Mouse (Mus musculus): ENCODE data around the gene Itih5. TPM values are rescaled to one million over a fixed set of nuclear protein-coding genes. Genes with fewer than 3 reads are reported as not detected.

Itih5 gene
- total and polyA plus RNA-seq, 2 experiments from 2014 or later: 11.6 to 16.7 TPM

DNA sequence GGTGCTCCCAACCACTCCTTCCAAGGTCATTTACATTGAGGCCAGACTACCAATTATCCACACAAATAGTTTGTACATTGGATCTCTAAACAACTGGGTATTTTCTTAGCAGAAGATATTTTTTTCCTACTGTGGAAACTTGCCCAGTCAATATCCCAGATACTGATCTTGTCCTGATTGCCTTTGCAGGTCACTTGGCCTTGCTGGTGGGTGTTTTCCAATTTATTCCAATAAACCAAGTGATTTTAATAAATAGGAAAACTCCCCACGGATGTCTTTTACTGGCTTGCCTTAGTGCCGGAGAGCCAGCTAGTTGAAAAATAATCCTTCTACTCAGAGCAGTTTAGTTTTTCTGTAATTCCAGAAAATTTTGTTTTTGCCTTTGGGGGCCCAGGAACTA is 98.6 kb downstream of the Itih5 start:
- Histone ChIP-seq H3K4me1 (ENCODE audit: insufficient read depth, low read length) (no peaks in the 10 kb centered on the region), H3K4me2 (ENCODE audit: low read depth, low read length) (no peak overlapping the region), H3K27ac (no peak overlapping the region), H3K9me3 (ENCODE audit: low read length) (no peaks in the 10 kb centered on the region), H3K27me3 (ENCODE audit: insufficient read depth, low read length) (no peaks in the 10 kb centered on the region), H3K4me3 (ENCODE audit: low read length) (no peak overlapping the region), H3K9ac (replicated peaks; ENCODE audit: low read length) (no peak overlapping the region), H3K36me3 (ENCODE audit: insufficient read depth, low read length) (no peaks in the 10 kb centered on the region)
- TF ChIP-seq CTCF (IDR thresholded peaks at IDR 0.05; ENCODE audit: low read depth): no peak
- DNase-seq (ENCODE audit: low spot score): no peak
- ATAC-seq: no peak
- WGBS: 80% methylated on average over 2 of the region's 2 CpGs

DNA sequence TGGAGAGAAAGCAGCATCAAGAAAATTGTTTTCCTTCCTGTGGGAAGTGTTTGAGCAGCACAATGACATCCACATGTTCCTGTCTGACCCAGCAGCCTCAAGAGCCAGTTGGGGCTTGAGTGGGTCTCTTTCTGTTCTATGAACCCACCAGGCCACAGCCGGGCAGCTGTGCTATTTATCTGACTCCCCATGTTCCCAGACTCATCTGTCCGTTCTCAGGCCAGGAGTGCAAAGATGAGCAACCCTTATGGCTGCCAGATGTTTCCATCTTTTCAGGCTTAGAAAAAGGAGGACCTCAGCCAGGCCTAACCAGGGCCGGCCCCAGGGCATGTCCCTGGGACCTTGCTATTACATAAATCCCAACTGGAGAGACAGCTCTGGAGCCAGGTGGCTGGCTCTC is 100.0 kb downstream of the Itih5 start:
- WGBS: 86% methylated on average over 3 of the region's 3 CpGs
- no peaks in the 10 kb centered on the region for H3K36me3 ChIP-seq (ENCODE audit: insufficient read depth, low read length)
- no peak for TF ChIP-seq CTCF (IDR thresholded peaks at IDR 0.05; ENCODE audit: low read depth)

DNA sequence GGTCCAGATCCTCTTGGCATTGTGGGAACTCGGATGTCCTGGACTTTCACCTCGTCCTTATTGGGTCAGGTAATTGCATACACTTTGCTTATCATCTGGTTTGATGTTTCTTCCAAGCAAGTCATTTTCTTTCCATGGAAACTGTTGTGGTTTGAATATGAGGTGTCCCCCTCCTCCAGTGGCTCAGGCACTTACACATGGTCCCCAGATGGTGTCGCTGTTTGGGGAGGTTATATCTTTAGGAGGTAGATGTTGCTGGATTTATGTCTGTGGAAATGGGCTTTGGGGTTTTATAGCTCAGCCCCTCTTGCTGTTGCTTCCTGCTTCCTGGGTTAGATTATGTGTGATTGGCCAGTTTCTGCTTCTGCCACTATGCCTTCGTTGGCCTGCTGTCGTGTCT is 103.6 kb downstream of the Itih5 start:
- H3K36me3 ChIP-seq (ENCODE audit: insufficient read depth, low read length): no peaks in the 10 kb centered on the region
- no peak overlapping the region for H3K9ac ChIP-seq (replicated peaks; ENCODE audit: low read length)

More for the DNA sequence above, 100.0 kb downstream of the Itih5 start:
- DNase-seq (ENCODE audit: low spot score) (no peak), ATAC-seq (no peak)
- Histone ChIP-seq H3K27me3 (ENCODE audit: insufficient read depth, low read length) (no peaks in the 10 kb centered on the region), H3K4me3 (ENCODE audit: low read length) (no peak overlapping the region), H3K9me3 (ENCODE audit: low read length) (no peaks in the 10 kb centered on the region), H3K9ac (replicated peaks; ENCODE audit: low read length) (no peak overlapping the region), H3K4me1 (ENCODE audit: insufficient read depth, low read length) (no peaks in the 10 kb centered on the region), H3K27ac (no peak overlapping the region), H3K4me2 (ENCODE audit: low read depth, low read length) (no peak overlapping the region)

DNA sequence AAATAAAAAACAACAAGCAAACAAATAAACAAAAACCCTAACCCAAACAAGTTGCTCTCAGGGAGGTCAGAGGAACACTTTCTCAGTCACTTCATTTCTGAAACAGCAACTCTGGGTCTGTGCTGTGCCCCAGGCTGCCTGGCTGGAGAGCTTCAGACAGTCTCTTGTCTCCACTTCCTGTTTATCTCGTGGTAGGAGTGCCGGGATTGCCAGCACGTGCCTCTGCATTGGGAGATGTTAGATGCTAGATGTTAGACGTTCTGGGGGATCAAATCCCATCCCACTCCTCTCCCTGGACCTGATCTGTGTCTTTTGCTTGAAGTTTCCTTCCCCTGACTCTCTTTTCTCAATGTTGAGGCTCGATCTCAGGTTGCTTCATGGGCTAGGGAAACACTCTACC is 104.9 kb downstream of the Itih5 start:
- Histone ChIP-seq H3K9ac (replicated peaks; ENCODE audit: low read length) (no peak overlapping the region), H3K9me3 (ENCODE audit: low read length) (no peaks in the 10 kb centered on the region), H3K27ac (no peak overlapping the region), H3K36me3 (ENCODE audit: insufficient read depth, low read length) (no peaks in the 10 kb centered on the region), H3K4me2 (ENCODE audit: low read depth, low read length) (no peak overlapping the region), H3K4me3 (ENCODE audit: low read length) (no peak overlapping the region), H3K27me3 (ENCODE audit: insufficient read depth, low read length) (no peaks in the 10 kb centered on the region), H3K4me1 (ENCODE audit: insufficient read depth, low read length) (no peaks in the 10 kb centered on the region)
- no peak for TF ChIP-seq CTCF (IDR thresholded peaks at IDR 0.05; ENCODE audit: low read depth)
- no peak for ATAC-seq
- WGBS: 74% methylated on average over 5 of the region's 5 CpGs
- DNase-seq (ENCODE audit: low spot score): no peak

More for the DNA sequence above, 103.6 kb downstream of the Itih5 start:
- DNase-seq (ENCODE audit: low spot score) (no peak), ATAC-seq (no peak)
- H3K9me3 ChIP-seq (ENCODE audit: low read length): no peaks in the 10 kb centered on the region
- no peak overlapping the region for H3K4me3 ChIP-seq (ENCODE audit: low read length)
- no peaks in the 10 kb centered on the region for H3K4me1 ChIP-seq (ENCODE audit: insufficient read depth, low read length)
- WGBS: 73% methylated on average over 5 of the region's 5 CpGs
- no peak overlapping the region for H3K4me2 ChIP-seq (ENCODE audit: low read depth, low read length)
- no peak overlapping the region for H3K27ac ChIP-seq
- TF ChIP-seq CTCF (IDR thresholded peaks at IDR 0.05; ENCODE audit: low read depth): no peak; the same call in 1 of the 2 replicates
- H3K27me3 ChIP-seq (ENCODE audit: insufficient read depth, low read length): no peaks in the 10 kb centered on the region

DNA sequence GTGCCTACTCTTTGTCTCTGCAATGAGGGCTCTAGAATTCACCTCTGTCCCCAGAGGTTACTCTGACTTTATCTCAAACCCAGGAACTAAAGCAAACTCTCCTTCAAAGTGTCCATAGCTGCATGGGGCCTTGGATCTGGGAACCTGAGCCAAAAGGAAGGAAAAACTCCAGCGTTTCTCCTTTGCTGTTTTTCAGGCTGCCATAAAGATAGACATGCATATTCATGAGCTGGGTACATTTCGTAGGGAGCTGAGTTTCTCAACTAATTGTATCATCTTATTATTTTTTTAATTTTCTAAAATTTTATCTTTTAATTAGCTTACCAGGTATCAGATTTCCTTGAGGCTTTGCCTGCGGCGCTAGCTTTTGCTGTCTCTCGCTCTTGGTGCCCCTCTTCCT is 106.7 kb downstream of the Itih5 start:
- no peak overlapping the region for H3K27ac ChIP-seq
- ATAC-seq (no peak), DNase-seq (ENCODE audit: low spot score) (no peak)
- H3K36me3 ChIP-seq (ENCODE audit: insufficient read depth, low read length): no peaks in the 10 kb centered on the region
- H3K4me1 ChIP-seq (ENCODE audit: insufficient read depth, low read length): no peaks in the 10 kb centered on the region
- no peaks in the 10 kb centered on the region for H3K9me3 ChIP-seq (ENCODE audit: low read length)
- H3K4me2 ChIP-seq (ENCODE audit: low read depth, low read length): no peak overlapping the region
- 40% methylated on average over 5 of the region's 5 CpGs for WGBS
- no peaks in the 10 kb centered on the region for H3K27me3 ChIP-seq (ENCODE audit: insufficient read depth, low read length)
- no peak for TF ChIP-seq CTCF (IDR thresholded peaks at IDR 0.05; ENCODE audit: low read depth)
- no peak overlapping the region for H3K4me3 ChIP-seq (ENCODE audit: low read length)
- H3K9ac ChIP-seq (replicated peaks; ENCODE audit: low read length): no peak overlapping the region

DNA sequence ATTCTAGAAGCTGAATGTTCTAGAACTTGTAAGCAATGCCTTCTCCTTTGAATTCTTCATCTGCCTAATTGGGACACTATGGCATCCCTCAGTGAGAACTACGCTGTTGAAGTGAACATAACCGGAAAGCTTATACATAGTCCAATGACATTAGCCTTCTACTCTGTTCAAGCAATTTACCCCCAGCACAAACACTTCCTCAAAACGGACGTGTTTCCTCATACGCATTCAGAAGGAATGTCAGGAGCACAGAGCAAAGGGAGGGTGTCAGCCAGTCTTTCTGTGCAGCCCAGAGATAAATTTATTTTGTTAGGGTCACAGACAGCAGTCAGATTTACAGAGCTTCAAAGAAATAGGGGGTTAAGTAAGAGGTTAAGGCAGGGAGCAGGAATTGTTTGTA is 108.0 kb downstream of the Itih5 start:
- Histone ChIP-seq H3K36me3 (ENCODE audit: insufficient read depth, low read length) (no peaks in the 10 kb centered on the region), H3K9me3 (ENCODE audit: low read length) (no peaks in the 10 kb centered on the region), H3K27me3 (ENCODE audit: insufficient read depth, low read length) (no peaks in the 10 kb centered on the region), H3K4me1 (ENCODE audit: insufficient read depth, low read length) (no peaks in the 10 kb centered on the region), H3K9ac (replicated peaks; ENCODE audit: low read length) (no peak overlapping the region), H3K4me3 (ENCODE audit: low read length) (no peak overlapping the region), H3K4me2 (ENCODE audit: low read depth, low read length) (no peak overlapping the region), H3K27ac (no peak overlapping the region)
- DNase-seq (ENCODE audit: low spot score): no peak
- WGBS: 79% methylated on average over 5 of the region's 5 CpGs
- ATAC-seq: no peak
- TF ChIP-seq CTCF (IDR thresholded peaks at IDR 0.05; ENCODE audit: low read depth): no peak

DNA sequence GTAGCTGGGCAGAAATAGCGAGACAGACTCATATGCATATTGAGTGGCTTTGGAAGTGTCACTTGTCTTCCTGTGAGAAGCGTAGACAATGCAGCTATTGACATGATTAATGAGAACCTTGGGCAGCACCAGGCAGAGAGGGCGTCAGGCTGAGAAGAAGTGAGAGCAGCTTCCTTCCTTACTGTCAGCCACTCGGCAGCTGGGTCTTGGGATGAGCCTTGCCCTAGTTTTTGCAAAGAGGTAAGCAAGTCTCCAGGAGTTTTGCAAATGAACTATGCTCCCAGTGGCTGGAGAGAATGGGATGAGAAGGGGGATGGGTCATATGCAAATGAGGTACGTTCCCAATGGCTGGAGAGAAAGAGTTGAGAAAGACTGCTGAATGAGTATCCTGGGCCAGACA is 109.4 kb downstream of the Itih5 start:
- Histone ChIP-seq H3K9me3 (ENCODE audit: low read length) (no peaks in the 10 kb centered on the region), H3K4me2 (ENCODE audit: low read depth, low read length) (no peak overlapping the region), H3K4me1 (ENCODE audit: insufficient read depth, low read length) (no peaks in the 10 kb centered on the region), H3K4me3 (ENCODE audit: low read length) (no peak overlapping the region), H3K9ac (replicated peaks; ENCODE audit: low read length) (no peak overlapping the region), H3K27ac (no peak overlapping the region), H3K27me3 (ENCODE audit: insufficient read depth, low read length) (no peaks in the 10 kb centered on the region), H3K36me3 (ENCODE audit: insufficient read depth, low read length) (no peaks in the 10 kb centered on the region)
- WGBS: 16% methylated on average over 5 of the region's 5 CpGs
- DNase-seq (ENCODE audit: low spot score): no peak
- no peak for TF ChIP-seq CTCF (IDR thresholded peaks at IDR 0.05; ENCODE audit: low read depth)
- ATAC-seq: peak; percentile 61; the same call in 1 of the 2 replicates
